Mouse (Mus musculus): Measurements from ENCODE around the gene Cds2.
"Not testable (repeated sequence)": the region's sequence is repeated elsewhere in the genome, so short reads cannot be mapped to it uniquely, and the experiment has no call there.

Gene Cds2

GRCm38 (mm10) chr2:132266086-132266485, 3.1 kb downstream of the Cds2 start:
- DNase-seq (ENCODE audit: low spot score): no peak

- no peak for DNase-seq (ENCODE audit: low spot score)
Observed at GRCm38 (mm10) chr2:132269217-132269616, 6.3 kb downstream of the Cds2 start.

- DNase-seq (ENCODE audit: low spot score): no peak
Observed at GRCm38 (mm10) chr2:132270331-132270951, 7.5 kb downstream of the Cds2 start.

- no peak for DNase-seq (ENCODE audit: low spot score)
Observed at GRCm38 (mm10) chr2:132272694-132273389, 9.9 kb downstream of the Cds2 start.

- no peak for DNase-seq (ENCODE audit: low spot score)
Observed at GRCm38 (mm10) chr2:132275527-132275926, 12.6 kb downstream of the Cds2 start.

- no peak for DNase-seq (ENCODE audit: low spot score)
Observed at GRCm38 (mm10) chr2:132276249-132276648, 13.3 kb downstream of the Cds2 start.

- no peak for DNase-seq (ENCODE audit: low spot score)
Observed at GRCm38 (mm10) chr2:132278273-132278853, 15.4 kb downstream of the Cds2 start.

- no peak for DNase-seq (ENCODE audit: low spot score)
Observed at GRCm38 (mm10) chr2:132279336-132279882, 16.5 kb downstream of the Cds2 start.

- no peak for DNase-seq (ENCODE audit: low spot score)
Observed at GRCm38 (mm10) chr2:132279978-132280377, 17.0 kb downstream of the Cds2 start.

- DNase-seq (ENCODE audit: low spot score): no peak
Observed at GRCm38 (mm10) chr2:132280518-132281120, 17.7 kb downstream of the Cds2 start.

- no peak for DNase-seq (ENCODE audit: low spot score)
Observed at GRCm38 (mm10) chr2:132281560-132282452, 18.9 kb downstream of the Cds2 start.

- DNase-seq (ENCODE audit: low spot score): no peak
Observed at GRCm38 (mm10) chr2:132282453-132283174, 19.7 kb downstream of the Cds2 start.

GRCm38 (mm10) chr2:132283236-132284070, 20.5 kb downstream of the Cds2 start:
- DNase-seq (ENCODE audit: low spot score): no peak

- DNase-seq (ENCODE audit: low spot score): no peak
Observed at GRCm38 (mm10) chr2:132284492-132285139, 21.7 kb downstream of the Cds2 start.

GRCm38 (mm10) chr2:132285722-132286121, 22.8 kb downstream of the Cds2 start:
- not testable (repeated sequence) for DNase-seq (ENCODE audit: low spot score)

- DNase-seq (ENCODE audit: low spot score): no peak
Observed at GRCm38 (mm10) chr2:132286376-132287076, 23.6 kb downstream of the Cds2 start.

GRCm38 (mm10) chr2:132289213-132289612, 26.3 kb downstream of the Cds2 start:
- not testable (repeated sequence) for DNase-seq (ENCODE audit: low spot score)

GRCm38 (mm10) chr2:132290808-132291207, 27.9 kb downstream of the Cds2 start:
- DNase-seq (ENCODE audit: low spot score): no peak

GRCm38 (mm10) chr2:132291265-132291664, 28.3 kb downstream of the Cds2 start:
- no peak for DNase-seq (ENCODE audit: low spot score)
